In genomic region chr10:85411120-85411519, GRCm38 (mm10) we compare ENCODE assay signal across 19 mouse cellular contexts. TPM values are rescaled to one million over a fixed set of nuclear protein-coding genes. Genes with fewer than 3 reads are reported as not detected.
DNase-seq lines count a peak whose midpoint lies in the region; ATAC-seq and TF ChIP-seq lines count a peak whose summit lies in the region.
"Had no signal": no experiment of that assay in that cellular context is flagged by ENCODE, and none has a peak within 500 bp of the region (broad histone marks: within the 10 kb centered on the region; RNA-seq: fewer than 3 reads in every experiment).

No protein-coding gene starts in this region.

- no peak for TF ChIP-seq CTCF in lung, adult 2 months (IDR thresholded peaks at IDR 0.05; ENCODE audit: insufficient read depth, low read length)

- 86% methylated on average over 3 of the region's 3 CpGs for WGBS in lung, adult 2 months

- DNase-seq in lung, postnatal 25 days (ENCODE audit: low spot score) = peak; percentile 20
- no peak for DNase-seq in lung, adult 2 months
- DNase-seq in thymus, postnatal 14 days = peak; percentile 59
- DNase-seq in right cerebral cortex, postnatal 10 days (ENCODE audit: low spot score in 2 of 2) = no peak
- DNase-seq in kidney, postnatal 25 days = no peak
- no peak for DNase-seq in gastrocnemius, postnatal 14 days
- DNase-seq: adrenal gland, adult 8-10 months; cerebellum, adult 9-11 months; liver, embryonic 13.5 days had no signal

- H3K9me3 ChIP-seq in megakaryocyte, embryonic 14.5 days = peaks cover 11% of the 10 kb centered on the region
- H3K9me3 ChIP-seq: embryonic facial prominence, embryonic 13.5 days; forebrain, embryonic 15.5 days; heart, embryonic 13.5 days; limb, embryonic 12.5 days; liver, embryonic 13.5 days; midbrain, embryonic 15.5 days; stomach, embryonic 15.5 days had no signal

- no peaks in the 10 kb centered on the region for H3K4me1 ChIP-seq in lung, adult 2 months (ENCODE audit: control insufficient read depth, insufficient read depth, low read length)
- no peaks in the 10 kb centered on the region for H3K4me1 ChIP-seq in megakaryocyte, embryonic 14.5 days
- H3K4me1 ChIP-seq: forebrain, embryonic 15.5 days; heart, embryonic 13.5 days; liver, embryonic 13.5 days; midbrain, embryonic 15.5 days; stomach, embryonic 15.5 days had no signal

- ATAC-seq in activated CD4-positive, CD25-positive, alpha-beta regulatory T cell, adult 4 months = peak; percentile 97
- ATAC-seq: forebrain, embryonic 15.5 days; intestine, embryonic 16.5 days; midbrain, embryonic 15.5 days had no signal

- intact Hi-C loops in gastrocnemius, postnatal 14 days (cut with DNase I; ENCODE audit: low total_unique reads) = no loop called here

- no peak for TF ChIP-seq POLR2A in lung, adult 2 months (IDR thresholded peaks at IDR 0.05; ENCODE audit: borderline replicate concordance, extremely low read depth, low read depth, low read length)

- H3K4me3 ChIP-seq in lung, adult 2 months (replicated peaks; ENCODE audit: extremely low read depth, low read depth, low read length) = no peak overlapping the region
- H3K4me3 ChIP-seq in megakaryocyte, embryonic 14.5 days (replicated peaks) = peak overlapping the region; percentile 59
- H3K4me3 ChIP-seq: embryonic facial prominence, embryonic 13.5 days; forebrain, embryonic 15.5 days; heart, embryonic 13.5 days; limb, embryonic 12.5 days; liver, embryonic 13.5 days; midbrain, embryonic 15.5 days; myocyte; stomach, embryonic 15.5 days had no signal

- no peaks in the 10 kb centered on the region for H3K36me3 ChIP-seq in megakaryocyte, embryonic 14.5 days (replicated peaks; ENCODE audit: low read length)
- H3K36me3 ChIP-seq: embryonic facial prominence, embryonic 13.5 days; forebrain, embryonic 15.5 days; heart, embryonic 13.5 days; limb, embryonic 12.5 days; liver, embryonic 13.5 days; midbrain, embryonic 15.5 days; stomach, embryonic 15.5 days had no signal

- H3K27me3 ChIP-seq in megakaryocyte, embryonic 14.5 days (replicated peaks) = no peaks in the 10 kb centered on the region
- H3K27me3 ChIP-seq: embryonic facial prominence, embryonic 13.5 days; forebrain, embryonic 15.5 days; heart, embryonic 13.5 days; limb, embryonic 12.5 days; liver, embryonic 13.5 days; midbrain, embryonic 15.5 days; stomach, embryonic 15.5 days had no signal

RNA-seq across cellular contexts. Expression of gene Btbd11, which starts 24.5 kb away (rescaled TPM):
- polyA plus RNA-seq in lung, adult 2 months (2012; rRNA removed) = 2.3 and 3.8 TPM in 2 replicates
- polyA plus RNA-seq in activated CD4-positive, CD25-positive, alpha-beta regulatory T cell, adult 4 months (2017; shearing (Covaris generic)) = 1 to 10 TPM; 3.3 to 3.9 TPM
- polyA plus RNA-seq in megakaryocyte, embryonic 14.5 days (2012; ENCODE audit: insufficient read depth, low replicate concordance) = 0.20 TPM in 1 of 2 replicates, not detected in the other
- 1 to 10 TPM in 1 of 2 experiments, under 1 TPM in 1; 0.47 to 1.1 TPM for total RNA-seq in gastrocnemius, postnatal 14 days (2021)

Comparison
In these comparisons a context has a peak if more than half of its experiments do, and no peak if none do; other contexts are left out.
1. DNase-seq: peak in lung, postnatal 25 days (single experiment) and thymus, postnatal 14 days (single experiment); none in lung, adult 2 months (single experiment), right cerebral cortex, postnatal 10 days (0 of 2), kidney, postnatal 25 days (0 of 2) and gastrocnemius, postnatal 14 days (single experiment).